Mouse (Mus musculus): Measurements from ENCODE around the gene Mbl1.

Gene Mbl1

GRCm38 (mm10) chr14:41189496-41189895 lies 38.2 kb downstream of the Mbl1 start:
- no peak for DNase-seq (ENCODE audit: extremely low spot score, low spot score)

GRCm38 (mm10) chr14:41198037-41198730 lies 46.9 kb downstream of the Mbl1 start:
- no peak for DNase-seq (ENCODE audit: extremely low spot score, low spot score)
